Mouse (Mus musculus) myocyte (in vitro differentiated cells): ENCODE results near the gene Myo15b.

ENCODE experiments used
- E2F4 ChIP-seq: IDR thresholded peaks from one replicate; pipeline ENCODE4 v1.6.1; 2011; ENCODE audit warnings: mild to moderate bottlenecking, control low read depth, moderate library complexity; ENCODE audit not compliant: insufficient read depth
- MAX ChIP-seq: IDR thresholded peaks from one replicate; pipeline ENCODE4 v1.6.1; 2011; ENCODE audit warnings: low read depth, mild to moderate bottlenecking, control low read depth
- POLR2A ChIP-seq: IDR thresholded peaks from one replicate; pipeline ENCODE4 v1.6.1; 2011; ENCODE audit warnings: low read depth, mild to moderate bottlenecking, control low read depth, moderate library complexity; ENCODE audit not compliant: insufficient read length

- TF ChIP-seq MAX = no peak
- TF ChIP-seq POLR2A = no peak
- TF ChIP-seq E2F4 = no peak
These were observed 25.1 kb upstream of the Myo15b start for GRCm38 (mm10) chr11:115833021-115833513.
